Mouse (Mus musculus): ENCODE measurements around the gene Prkaa1. TPM values are rescaled to one million over a fixed set of nuclear protein-coding genes. Genes with fewer than 3 reads are reported as not detected.

The Prkaa1 gene
- polyA plus RNA-seq, 1 experiment: 14.1 TPM

Other genes starting within 250 kb of the Prkaa1 start
- gene Mroh2b, start 245.1 kb upstream of the Prkaa1 start, polyA plus RNA-seq (2012; rRNA removed): not detected in 2 replicates
- gene C7, start 80.1 kb upstream of the Prkaa1 start, polyA plus RNA-seq (2012; rRNA removed): 0.59 and 0.84 TPM in 2 replicates
- gene Card6, start 35.3 kb upstream of the Prkaa1 start, polyA plus RNA-seq (2012; rRNA removed): 0.84 and 0.90 TPM in 2 replicates
- 1,075 and 1,203 TPM in 2 replicates for gene Rpl37, start 27.2 kb upstream of the Prkaa1 start, polyA plus RNA-seq (2012; rRNA removed)
- gene Ttc33, start 41.7 kb downstream of the Prkaa1 start, polyA plus RNA-seq (2012; rRNA removed): 46.5 and 52.7 TPM in 2 replicates
- gene Ptger4, start 100.3 kb downstream of the Prkaa1 start, polyA plus RNA-seq (2012; rRNA removed): 0.74 and 1.1 TPM in 2 replicates

All from frontal cortex, adult 2 months (tissue).